Mouse (Mus musculus) left cerebral cortex, adult 2 months (tissue): ENCODE data around the gene Ccl20. TPM values are rescaled to one million over a fixed set of nuclear protein-coding genes. Genes with fewer than 3 reads are reported as not detected.

Experiments
- DNase-seq, 2 experiments: peaks; one replicate each; pipeline ENCODE4 v3.0.0; 2021 to 2022; ENCODE audit warnings: low spot score in 2 of 2, mixed read lengths in 1 of 2; ENCODE audit errors: extremely low spot score in 1 of 2
- H3K27ac ChIP-seq: fragments of 200-600 bp; 2 replicates; pipeline ENCODE4 v1.8.1; 2022
- H3K4me3 ChIP-seq: fragments of 200-600 bp; 2 replicates; pipeline ENCODE4 v1.8.1; 2022
- CTCF ChIP-seq: fragments of 200-600 bp; IDR thresholded peaks from 2 replicates; pipeline ENCODE4 v1.8.1; 2022; ENCODE audit warnings: antibody characterized with exemption, mild to moderate bottlenecking, moderate library complexity
- intact Hi-C: fragments of 180-260 bp; cut with DNase I; formaldehyde crosslinking; loops from one replicate; pipeline ENCODE4 v1.15.1; 2025
- total RNA-seq, 2 experiments: library from RNA; stranded (reverse); gene quantifications; 2 replicates each; pipeline ENCODE4 v1.2.3; 2021

The Ccl20 gene
- total RNA-seq, 2 experiments from 2014 or later: not detected

- Histone ChIP-seq H3K27ac (no peak overlapping the region), H3K4me3 (no peak overlapping the region)
- no peak for TF ChIP-seq CTCF
- no peak for DNase-seq
- intact Hi-C loops: no loop called here
Observed at GRCm38 (mm10) chr1:83146547-83146946, 30.0 kb downstream of the Ccl20 start.

GRCm38 (mm10) chr1:83150227-83150626, 33.7 kb downstream of the Ccl20 start:
- intact Hi-C loops: no loop called here
- DNase-seq: no peak
- no peak overlapping the region for H3K27ac ChIP-seq
- H3K4me3 ChIP-seq: no peak overlapping the region
- peak; percentile 32 for TF ChIP-seq CTCF

DNA sequence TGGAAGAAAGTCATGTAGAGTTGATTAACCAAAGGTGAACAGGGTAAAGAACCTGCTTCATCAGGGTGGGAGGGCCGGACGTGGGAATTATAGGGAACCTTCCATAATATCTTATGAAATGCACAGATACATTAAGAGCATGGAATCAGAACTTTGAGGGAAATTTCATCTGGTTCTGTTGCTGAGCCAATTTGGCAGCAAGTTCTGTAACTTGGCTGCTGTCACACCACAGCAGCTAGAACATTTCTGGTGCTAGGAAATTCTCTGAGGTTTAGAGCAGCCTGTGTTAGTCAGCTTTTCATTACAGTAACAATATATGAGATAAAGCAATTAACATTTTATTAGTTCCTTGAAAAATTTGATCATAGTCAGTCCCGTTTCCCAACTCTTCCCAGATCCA, 36.4 kb downstream of the Ccl20 start:
- no peak overlapping the region for H3K4me3 ChIP-seq
- no peak overlapping the region for H3K27ac ChIP-seq
- DNase-seq: no peak
- TF ChIP-seq CTCF: no peak
- intact Hi-C loops: no loop called here

DNA sequence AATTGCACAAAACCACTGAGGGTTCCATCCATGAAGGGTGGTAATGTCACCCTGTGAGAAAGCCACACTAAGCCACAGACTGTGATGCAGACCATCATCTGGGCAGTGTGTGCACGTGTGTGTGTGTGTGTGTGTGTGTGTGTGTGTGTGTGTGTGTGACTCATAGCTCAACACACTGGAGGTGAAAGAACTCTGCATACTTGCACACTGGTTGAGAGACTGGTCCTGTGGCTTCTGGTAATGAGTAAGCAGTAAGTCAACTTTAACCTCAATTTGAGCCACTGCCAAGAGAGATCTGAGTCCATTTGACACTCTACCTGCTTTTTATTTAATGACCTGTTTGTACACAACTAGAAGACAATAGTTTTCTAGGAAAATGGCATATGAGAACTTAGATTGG, 40.3 kb downstream of the Ccl20 start:
- intact Hi-C loops: no loop called here
- DNase-seq: no peak
- Histone ChIP-seq H3K4me3 (no peak overlapping the region), H3K27ac (no peak overlapping the region)
- no peak for TF ChIP-seq CTCF

DNA sequence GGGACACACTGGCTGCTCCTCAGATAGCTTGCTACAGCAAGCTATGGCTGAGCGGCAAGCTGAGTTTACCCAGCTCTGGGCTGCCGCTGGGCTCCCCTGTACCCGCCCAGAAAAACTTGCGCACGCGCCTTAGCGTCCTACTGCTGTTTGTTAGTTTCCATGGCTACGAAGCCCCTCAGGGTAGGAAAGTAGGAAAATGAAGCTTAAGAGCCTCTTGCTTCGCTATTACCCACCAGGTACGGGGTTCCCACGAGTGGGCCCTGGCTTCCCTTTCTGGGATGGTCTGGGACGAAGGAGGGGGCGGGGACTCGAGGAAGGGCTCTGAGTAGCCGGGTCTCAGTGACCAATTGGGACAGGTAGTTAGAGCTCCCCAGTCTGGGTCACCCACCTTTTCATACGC, 43.0 kb downstream of the Ccl20 start, which contains the start of gene Daw1:
Gene Daw1, plus strand, starts transcription at position 150 of the 400 bp plus-strand sequence.
- intact Hi-C loops: no loop called here
- no peak within 1 kb of the TSS for H3K27ac ChIP-seq
- peak within 1 kb of the TSS; percentile 52 for H3K4me3 ChIP-seq
- TF ChIP-seq CTCF: no peak
- peak; percentile 46 to 62 for DNase-seq

DNA sequence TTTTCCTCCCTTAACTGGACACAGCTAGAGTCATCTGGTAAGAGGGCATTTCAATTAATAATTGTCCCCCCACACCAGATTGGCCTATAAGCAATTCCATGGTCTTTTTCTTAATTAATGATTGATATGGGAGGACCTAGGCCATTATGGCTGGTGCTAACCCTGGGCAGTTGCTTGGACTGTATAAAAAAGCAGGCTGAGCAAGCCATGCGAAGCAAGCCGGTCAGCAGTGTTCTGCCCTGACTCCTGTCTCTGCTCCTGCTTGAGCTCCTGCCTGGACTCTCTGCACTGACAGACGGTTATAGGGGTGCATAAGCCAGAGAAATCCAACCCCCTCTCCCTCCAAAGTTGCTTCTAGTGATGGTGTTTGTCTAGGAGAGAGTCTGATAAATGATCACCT, 45.1 kb downstream of the Ccl20 start:
- intact Hi-C loops: no loop called here
- Histone ChIP-seq H3K27ac (no peak overlapping the region), H3K4me3 (no peak overlapping the region)
- no peak for TF ChIP-seq CTCF
- no peak for DNase-seq

GRCm38 (mm10) chr1:83164027-83164426, 47.5 kb downstream of the Ccl20 start:
- no peak overlapping the region for H3K27ac ChIP-seq
- intact Hi-C loops: no loop called here
- no peak for DNase-seq
- no peak overlapping the region for H3K4me3 ChIP-seq
- TF ChIP-seq CTCF: no peak

Other genes with a start within 250 kb of the Ccl20 start
- under 1 TPM; 0.61 to 0.91 TPM for gene A030005L19Rik, start 203.4 kb upstream of the Ccl20 start, total RNA-seq
- gene A030014E15Rik, start 191.8 kb upstream of the Ccl20 start, total RNA-seq: not detected
- not detected for gene Gm6217, start 185.4 kb upstream of the Ccl20 start, total RNA-seq
- gene A030003K21Rik, start 173.4 kb upstream of the Ccl20 start, total RNA-seq: not detected
- not detected for gene Gm7544, start 160.8 kb upstream of the Ccl20 start, total RNA-seq
- not detected for gene Gm47955, start 156.5 kb upstream of the Ccl20 start, total RNA-seq
- gene Gm47959, start 116.2 kb upstream of the Ccl20 start, total RNA-seq: not detected
- gene Slc19a3, start 78.3 kb upstream of the Ccl20 start, total RNA-seq: 1 to 10 TPM; 1.8 to 2.0 TPM
- gene Krtap28-10, start 74.3 kb upstream of the Ccl20 start, total RNA-seq: not detected
- gene Gm47969, start 71.8 kb upstream of the Ccl20 start, total RNA-seq: not detected
- gene A030005K14Rik, start 57.4 kb upstream of the Ccl20 start, total RNA-seq: not detected
- not detected for gene Krtap28-13, start 55.8 kb upstream of the Ccl20 start, total RNA-seq
- gene Daw1, start 43.0 kb downstream of the Ccl20 start, total RNA-seq: under 1 TPM; 0.25 to 0.56 TPM